Mouse (Mus musculus) erythroblast, embryonic 14.5 days (primary cell): ENCODE data around the gene Nrp2.

Source experiments
- GATA1 ChIP-seq: IDR thresholded peaks from 2 replicates; pipeline ENCODE4 v1.6.1; 2012; ENCODE audit warnings: low read length, inconsistent platforms, mixed read lengths
- TAL1 ChIP-seq: IDR thresholded peaks from 3 replicates; pipeline ENCODE4 v1.6.1; 2012; ENCODE audit warnings: low read length, inconsistent platforms, mixed read lengths

GRCm38 (mm10) chr1:62720176-62720575 lies 17.1 kb downstream of the Nrp2 start:
- TF ChIP-seq GATA1: no peak
- no peak for TF ChIP-seq TAL1
